Mouse (Mus musculus): ENCODE data around the gene Rab11fip4.

Gene Rab11fip4

GRCm38 (mm10) chr11:79614880-79615279 is 23.9 kb downstream of the Rab11fip4 start:
- DNase-seq (ENCODE audit: low read depth, low spot score): no peak

DNA sequence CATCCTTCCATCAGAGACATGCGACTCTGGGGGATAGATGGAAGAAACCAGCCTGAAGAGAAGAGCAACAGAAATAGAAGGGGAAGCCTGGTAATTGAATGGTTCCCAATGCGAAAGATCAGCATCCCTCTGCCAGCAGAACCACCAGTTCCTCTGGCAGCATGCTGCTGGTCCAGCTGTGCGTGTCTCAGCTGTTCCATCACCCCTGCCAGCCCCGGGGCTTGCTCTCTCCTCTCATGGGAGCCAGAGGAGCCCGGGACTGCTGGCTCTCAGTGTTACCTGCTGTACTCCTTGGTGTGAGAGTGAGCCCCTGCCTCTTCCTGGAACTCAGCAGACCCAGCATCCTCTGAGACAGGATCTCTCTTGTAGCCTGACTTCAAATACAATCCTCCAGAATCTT is 24.9 kb downstream of the Rab11fip4 start:
- DNase-seq (ENCODE audit: low read depth, low spot score): no peak

DNA sequence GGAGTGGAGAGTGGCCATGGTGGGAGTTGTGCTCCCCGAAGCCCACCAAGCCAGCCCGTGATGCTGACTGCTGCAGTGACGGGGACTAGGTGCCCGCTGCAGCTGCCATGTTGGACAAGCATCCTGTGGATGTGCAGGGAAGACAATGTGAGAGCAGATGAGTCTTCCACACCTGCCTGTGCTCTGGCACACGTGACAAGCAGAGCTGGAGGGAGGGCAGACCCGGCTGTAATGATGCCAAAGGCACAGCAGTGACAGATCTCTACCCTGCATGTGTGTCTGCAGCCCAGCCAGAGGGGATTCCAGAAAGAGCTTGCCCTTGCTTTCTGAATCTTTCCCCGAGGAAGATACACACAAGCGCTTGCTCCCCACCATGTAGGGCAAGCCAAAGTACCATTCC is 27.0 kb downstream of the Rab11fip4 start:
- DNase-seq (ENCODE audit: low read depth, low spot score): no peak

DNA sequence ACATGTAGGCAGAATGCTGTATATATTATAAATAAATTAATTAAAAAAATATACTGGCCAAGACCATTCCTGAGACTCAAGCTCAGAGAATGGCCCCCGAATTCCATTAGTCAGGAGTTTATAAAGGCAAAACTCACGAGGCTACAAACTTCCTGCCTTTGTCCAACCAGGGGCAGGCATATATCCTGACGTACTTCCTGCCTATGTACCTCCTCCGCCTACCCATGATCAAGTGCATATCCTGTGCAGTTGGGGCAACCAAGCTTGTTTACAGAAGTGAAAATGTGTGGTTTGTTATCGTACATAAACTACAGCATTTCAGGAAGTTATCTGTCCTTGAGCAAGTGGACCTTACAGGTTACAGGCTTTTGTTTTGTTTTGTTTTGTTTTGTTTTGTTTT is 32.0 kb downstream of the Rab11fip4 start:
- peak; percentile 91 for DNase-seq (ENCODE audit: low read depth, low spot score)

GRCm38 (mm10) chr11:79624801-79625302 is 33.8 kb downstream of the Rab11fip4 start:
- DNase-seq (ENCODE audit: low read depth, low spot score): peak; percentile 77

DNA sequence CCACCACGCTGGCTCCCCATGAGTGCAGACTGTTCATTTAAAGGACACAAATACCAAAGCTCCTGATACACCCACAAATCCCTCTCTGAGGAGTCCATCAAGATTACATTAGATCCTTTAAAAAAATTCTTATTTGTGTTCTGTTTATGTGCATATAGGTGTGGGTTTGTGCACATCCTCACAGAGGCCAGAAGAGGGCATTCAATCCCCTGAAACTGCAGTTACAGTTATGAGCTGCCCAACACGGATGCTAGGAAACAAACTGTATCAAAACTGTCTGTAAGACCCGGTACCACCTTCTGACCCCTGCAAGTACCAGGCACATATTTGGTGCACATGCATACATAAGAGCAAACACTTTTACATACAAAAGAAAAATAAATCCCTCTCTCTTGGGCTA is 37.7 kb downstream of the Rab11fip4 start:
- DNase-seq (ENCODE audit: low read depth, low spot score): peak; percentile 58

GRCm38 (mm10) chr11:79629752-79630374 is 38.9 kb downstream of the Rab11fip4 start:
- no peak for DNase-seq (ENCODE audit: low read depth, low spot score)

GRCm38 (mm10) chr11:79630521-79630920 is 39.5 kb downstream of the Rab11fip4 start:
- DNase-seq (ENCODE audit: low read depth, low spot score): no peak

DNA sequence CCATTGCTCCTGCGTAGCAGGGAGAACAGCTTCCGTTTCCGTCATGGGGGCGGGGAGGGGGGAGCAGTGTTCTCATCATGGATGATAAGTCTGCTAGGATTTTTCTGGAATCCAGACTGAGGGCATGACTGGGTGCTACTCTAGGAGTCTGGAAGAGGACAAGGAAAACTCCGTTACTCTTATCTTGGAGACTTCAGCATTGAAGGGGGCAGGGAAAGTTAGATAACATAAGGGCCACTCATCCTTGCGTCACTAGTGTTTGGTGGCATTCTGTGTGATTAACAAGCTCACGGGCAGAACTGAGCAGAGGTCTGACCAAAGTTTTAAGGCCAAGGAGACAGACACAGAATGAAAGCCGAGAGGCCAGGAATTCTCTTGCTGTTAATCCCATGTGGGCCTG is 42.4 kb downstream of the Rab11fip4 start:
- no peak for DNase-seq (ENCODE audit: low read depth, low spot score)

GRCm38 (mm10) chr11:79635661-79636449 is 44.8 kb downstream of the Rab11fip4 start:
- peak; percentile 25 for DNase-seq (ENCODE audit: low read depth, low spot score)

- no peak for DNase-seq (ENCODE audit: low read depth, low spot score)
These were observed 45.5 kb downstream of the Rab11fip4 start for GRCm38 (mm10) chr11:79636481-79636880.

GRCm38 (mm10) chr11:79638691-79639090 is 47.7 kb downstream of the Rab11fip4 start:
- DNase-seq (ENCODE audit: low read depth, low spot score): no peak

DNA sequence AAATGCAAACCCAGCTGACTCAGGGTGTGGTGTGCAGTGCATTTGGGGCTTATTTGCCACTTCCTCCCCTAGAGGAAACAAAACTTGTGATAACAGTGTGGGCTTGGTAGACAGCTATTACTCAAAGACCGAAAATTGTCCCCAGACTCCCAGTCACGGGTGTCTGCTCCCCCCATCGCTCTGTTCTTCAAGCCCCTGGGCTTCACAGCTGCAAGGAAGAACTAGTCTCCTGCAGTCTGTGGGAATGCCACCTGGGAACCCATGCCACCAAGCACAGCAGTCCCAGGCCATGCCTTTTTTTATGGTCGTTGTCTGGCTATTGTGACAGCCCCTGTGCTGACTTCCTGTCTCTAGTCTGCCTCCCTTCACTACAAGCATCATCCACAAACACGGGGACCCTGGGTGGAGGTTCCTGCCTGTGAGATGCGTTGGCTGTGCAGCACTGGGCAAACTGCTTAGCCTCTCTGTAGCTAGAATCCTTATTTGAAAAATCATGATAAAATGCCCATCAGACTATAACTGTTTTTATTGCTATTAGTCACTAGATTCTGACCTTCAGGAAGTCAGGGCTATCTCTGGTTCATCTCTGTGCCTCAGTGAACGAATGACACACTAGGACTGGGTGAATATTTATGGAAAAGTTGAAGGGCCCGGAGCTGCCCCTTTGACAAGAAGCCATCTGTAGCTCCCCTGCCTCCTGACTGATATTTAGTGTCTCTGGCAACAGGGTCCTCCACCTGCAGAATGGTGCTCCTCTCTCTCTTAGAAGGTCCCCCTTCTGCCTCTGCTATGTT is 50.1 kb downstream of the Rab11fip4 start:
- peak; percentile 30 for DNase-seq (ENCODE audit: low read depth, low spot score)

DNA sequence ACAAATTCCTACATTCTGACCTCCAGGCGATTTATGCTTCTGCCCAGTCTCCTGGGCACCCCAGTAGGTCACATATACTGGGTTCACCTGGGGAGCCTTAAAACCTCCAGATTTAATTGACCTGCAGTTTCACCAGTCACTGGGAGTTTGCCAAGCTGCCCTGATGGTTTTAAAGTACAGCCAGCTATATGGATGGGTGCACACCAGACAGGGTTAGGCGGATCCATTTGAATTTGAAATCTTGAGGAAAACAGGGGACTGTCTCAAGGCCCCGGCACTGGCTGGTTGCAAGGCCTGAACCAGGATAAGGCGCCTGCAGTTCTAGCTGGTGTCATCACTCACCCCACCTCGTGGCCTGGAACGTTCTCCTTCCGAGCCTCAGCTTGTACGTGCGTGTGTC is 52.7 kb downstream of the Rab11fip4 start:
- DNase-seq (ENCODE audit: low read depth, low spot score): no peak

DNA sequence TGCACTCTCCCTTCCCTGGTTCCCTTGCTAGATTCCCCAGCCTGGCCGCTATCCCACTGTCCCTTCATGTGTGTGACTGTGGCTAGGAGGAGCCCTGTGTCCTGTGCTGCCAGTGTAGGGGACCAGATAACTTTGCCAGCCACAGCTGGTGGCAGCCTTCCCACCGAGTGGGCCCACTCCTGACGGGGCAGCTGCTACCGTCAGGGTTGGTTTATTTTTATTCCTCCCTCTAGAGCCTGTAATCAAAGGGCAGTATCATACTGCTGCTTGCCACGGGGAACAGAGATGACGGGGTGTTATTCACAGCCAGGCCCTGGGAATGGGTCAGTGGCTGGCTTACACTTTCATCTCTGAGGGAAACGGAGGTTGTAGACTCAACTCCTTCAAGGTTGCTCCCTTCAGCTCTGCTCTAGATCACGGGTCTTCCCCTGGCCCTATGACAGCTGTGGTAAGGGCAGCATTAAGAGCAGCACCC is 53.7 kb downstream of the Rab11fip4 start:
- DNase-seq (ENCODE audit: low read depth, low spot score): no peak

- no peak for DNase-seq (ENCODE audit: low read depth, low spot score)
These were observed 55.0 kb downstream of the Rab11fip4 start for GRCm38 (mm10) chr11:79646026-79646425.

GRCm38 (mm10) chr11:79646467-79647070 is 55.6 kb downstream of the Rab11fip4 start:
- DNase-seq (ENCODE audit: low read depth, low spot score): no peak

GRCm38 (mm10) chr11:79647071-79647501 is 56.1 kb downstream of the Rab11fip4 start:
- DNase-seq (ENCODE audit: low read depth, low spot score): no peak

DNA sequence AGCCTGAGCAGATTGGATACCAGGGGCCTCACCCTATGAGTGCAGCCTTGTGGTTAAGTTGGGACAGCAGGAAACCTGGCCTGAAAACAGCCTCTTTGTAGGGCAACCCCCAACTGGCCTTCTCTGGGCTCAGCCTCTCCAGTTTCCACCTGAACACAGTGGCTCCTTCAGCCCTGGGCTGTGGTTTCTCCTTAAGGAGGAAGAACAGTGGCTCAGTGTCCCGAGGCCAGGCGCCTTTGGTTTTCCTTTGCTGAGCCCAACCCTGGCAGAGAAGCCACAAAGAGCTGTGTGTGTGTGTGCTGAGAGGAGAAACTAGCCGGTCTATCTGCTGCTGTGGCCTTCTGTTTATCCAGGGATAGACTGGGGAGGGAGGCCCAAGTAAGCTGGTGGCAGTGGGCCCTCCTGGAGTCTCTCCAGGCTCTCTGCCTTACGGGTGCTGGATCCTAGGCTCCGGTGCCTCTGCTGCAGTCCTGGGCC is 59.4 kb downstream of the Rab11fip4 start:
- DNase-seq (ENCODE audit: low read depth, low spot score): no peak

GRCm38 (mm10) chr11:79652257-79652656 is 61.2 kb downstream of the Rab11fip4 start:
- DNase-seq (ENCODE audit: low read depth, low spot score): no peak

DNA sequence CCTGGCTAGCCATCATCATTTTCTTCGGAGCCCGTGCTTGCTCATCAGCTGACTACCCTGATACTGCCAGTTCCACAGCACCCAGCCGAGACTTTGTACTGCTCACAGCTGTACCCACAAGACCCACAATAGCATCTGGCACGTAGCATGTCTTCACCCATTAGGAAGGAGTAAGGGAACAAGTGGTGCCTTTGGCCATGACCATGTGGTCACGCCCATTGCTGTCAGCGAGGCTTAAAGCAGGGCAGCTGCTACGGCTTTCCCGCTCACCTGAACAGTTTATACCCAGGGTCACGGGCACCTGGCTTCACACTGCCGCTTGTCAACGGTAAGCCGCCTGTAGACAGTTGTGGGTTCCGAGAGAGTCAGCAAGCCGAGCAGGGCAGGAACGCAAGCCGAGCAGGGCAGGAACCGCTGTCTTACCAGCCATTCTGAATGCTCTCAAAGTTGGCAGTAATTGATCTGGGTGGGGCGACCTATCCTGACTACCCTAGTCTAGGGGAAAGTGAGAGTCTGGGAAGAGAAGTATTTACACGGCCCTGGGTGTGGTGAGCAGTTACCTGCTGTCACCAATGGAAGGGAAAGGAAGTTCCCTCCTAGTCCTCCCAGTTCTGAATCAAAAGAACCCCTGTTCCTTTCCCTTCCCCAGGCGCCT is 62.0 kb downstream of the Rab11fip4 start:
- DNase-seq (ENCODE audit: low read depth, low spot score): no peak
